Mouse (Mus musculus) layer of hippocampus, adult 2 months (tissue): ENCODE results near the gene Tepsin. TPM values are rescaled to one million over a fixed set of nuclear protein-coding genes. Genes with fewer than 3 reads are reported as not detected.

Source experiments
- DNase-seq, 2 experiments: peaks; one replicate each; pipeline ENCODE4 v3.0.0; 2022; ENCODE audit warnings: low spot score in 2 of 2
- H3K27ac ChIP-seq: fragments of 200-600 bp; 2 replicates; pipeline ENCODE4 v1.8.1; 2022
- H3K4me3 ChIP-seq: fragments of 200-600 bp; 2 replicates; pipeline ENCODE4 v1.8.1; 2022; ENCODE audit warnings: mild to moderate bottlenecking
- CTCF ChIP-seq: fragments of 200-600 bp; conservative IDR thresholded peaks from 2 replicates; pipeline ENCODE4 v1.8.1; 2022; ENCODE audit warnings: antibody characterized with exemption, mild to moderate bottlenecking, moderate library complexity
- long read RNA-seq, 2 experiments: library from polyadenylated mRNA; stranded (forward); transcript quantifications; one replicate each; pipeline ENCODE4 v2.0.0; 2021; ENCODE audit warnings: borderline mapping rate in 2 of 2
- total RNA-seq, 2 experiments: library from RNA; stranded (reverse); gene quantifications; 2 replicates each; pipeline ENCODE4 v1.2.3; 2021

The Tepsin gene
- total RNA-seq, result 10 to 100 TPM; 16.3 to 17.1 TPM
- long read RNA-seq, experiment 1, transcript Tepsin-202 (13 exons, 2,770 nt), result major isoform, 7 of 13 reads
- long read RNA-seq, experiment 1, partial matches to known transcripts, result 1 of 13 reads
- long read RNA-seq, experiment 1, other reads (novel, unspliced or antisense), result 5 of 13 reads
- long read RNA-seq, experiment 2, transcript Tepsin-202 (13 exons, 2,770 nt), result major isoform, 6 of 18 reads
- long read RNA-seq, experiment 2, partial matches to known transcripts, result 2 of 18 reads
- long read RNA-seq, experiment 2, other reads (novel, unspliced or antisense), result 10 of 18 reads

DNA sequence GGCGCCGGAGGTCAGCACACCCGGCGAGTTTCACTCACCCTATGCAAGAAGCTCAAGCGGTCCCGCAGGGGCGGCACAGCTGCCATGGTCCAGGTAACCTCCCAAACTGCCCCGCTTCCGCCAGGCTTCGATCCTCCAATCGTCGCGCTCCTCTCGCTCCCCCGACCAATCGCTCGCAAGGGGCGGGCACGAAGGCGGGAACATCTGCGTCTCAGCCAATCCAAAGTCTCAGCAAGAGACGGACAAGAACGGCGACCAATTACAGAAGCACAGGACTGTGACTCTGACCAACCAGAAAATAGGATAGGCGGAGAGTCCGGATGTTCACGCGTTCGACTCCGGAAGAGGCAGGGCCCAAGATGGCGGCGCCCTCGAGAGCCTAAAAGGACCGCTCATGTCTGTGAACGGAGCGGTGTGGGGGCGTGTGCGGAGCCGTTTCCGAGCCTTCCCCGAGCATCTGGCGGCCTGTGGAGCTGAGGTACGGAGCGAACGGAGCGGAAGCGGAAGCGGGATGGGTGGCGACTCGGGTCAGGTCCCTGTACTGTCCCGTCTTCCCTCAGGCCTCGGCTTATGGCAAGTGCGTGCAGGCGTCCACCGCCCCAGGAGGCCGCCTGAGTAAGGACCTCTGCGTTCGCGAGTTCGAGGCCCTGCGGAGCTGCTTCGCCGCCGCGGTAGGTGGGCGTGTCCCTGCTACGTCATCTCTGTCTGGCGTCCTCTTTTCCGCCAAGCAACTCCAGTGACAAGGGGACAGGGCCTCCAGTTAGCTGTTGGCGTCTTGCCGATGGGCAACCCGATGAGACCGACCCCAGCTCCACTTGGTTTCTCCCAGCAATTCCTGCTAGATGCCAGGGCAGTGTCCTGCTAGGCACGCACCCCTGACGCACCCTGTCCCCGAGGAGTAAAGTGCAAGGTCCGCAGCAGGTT is at the start of gene Tepsin, which contains the start of gene Ndufaf8:
Tepsin (minus strand) TSS at position 144 of the 924 bp plus-strand sequence.
Ndufaf8 (plus strand) TSS at position 341 of the 924 bp plus-strand sequence.
- peak within 1 kb of the TSS; percentile 95 for H3K27ac ChIP-seq
- DNase-seq, result peak; percentile 98 to 99
- H3K4me3 ChIP-seq, result peak within 1 kb of the TSS; percentile 86
- no peak for TF ChIP-seq CTCF

DNA sequence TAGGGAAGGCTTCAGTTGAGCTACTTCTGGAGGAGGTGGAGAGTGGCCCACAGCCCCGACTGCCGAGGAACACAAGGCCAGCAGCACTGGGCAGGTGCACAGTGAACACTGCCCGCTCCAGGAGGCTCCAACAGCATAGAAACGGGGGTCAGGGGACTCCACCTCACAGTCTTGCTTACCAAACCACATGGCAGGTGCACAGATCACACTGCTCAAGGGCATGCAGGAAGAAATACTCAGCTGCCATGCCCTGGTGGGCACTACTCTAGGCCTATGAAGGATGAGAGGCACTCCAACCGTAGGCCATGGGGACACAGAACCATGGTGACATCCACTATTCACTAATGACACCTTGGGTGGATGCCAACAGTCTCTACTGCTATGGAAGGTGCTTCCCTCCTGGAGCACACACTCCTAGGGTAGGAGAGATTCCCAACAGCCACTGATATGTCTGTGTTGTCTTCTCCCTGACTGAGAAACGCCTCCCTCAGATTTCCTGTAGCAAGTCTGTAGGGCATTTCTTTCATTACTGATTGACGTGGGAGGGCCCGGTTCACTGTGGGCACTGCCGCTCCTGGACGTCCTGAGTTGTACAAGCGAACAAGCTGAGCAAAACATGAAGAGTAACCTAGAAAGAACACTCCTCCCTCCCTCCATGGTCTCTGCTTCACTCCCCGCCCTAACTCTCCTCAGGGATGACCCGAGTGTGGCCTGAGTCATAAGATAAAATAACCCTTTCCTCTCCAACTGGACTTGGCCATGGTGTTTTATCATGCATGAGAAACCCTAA is 45.4 kb upstream of the Tepsin start:
- no peak overlapping the region for H3K4me3 ChIP-seq
- peak overlapping the region; percentile 80; the same call in 1 of the 2 replicates for H3K27ac ChIP-seq
- no peak for DNase-seq
- no peak for TF ChIP-seq CTCF

DNA sequence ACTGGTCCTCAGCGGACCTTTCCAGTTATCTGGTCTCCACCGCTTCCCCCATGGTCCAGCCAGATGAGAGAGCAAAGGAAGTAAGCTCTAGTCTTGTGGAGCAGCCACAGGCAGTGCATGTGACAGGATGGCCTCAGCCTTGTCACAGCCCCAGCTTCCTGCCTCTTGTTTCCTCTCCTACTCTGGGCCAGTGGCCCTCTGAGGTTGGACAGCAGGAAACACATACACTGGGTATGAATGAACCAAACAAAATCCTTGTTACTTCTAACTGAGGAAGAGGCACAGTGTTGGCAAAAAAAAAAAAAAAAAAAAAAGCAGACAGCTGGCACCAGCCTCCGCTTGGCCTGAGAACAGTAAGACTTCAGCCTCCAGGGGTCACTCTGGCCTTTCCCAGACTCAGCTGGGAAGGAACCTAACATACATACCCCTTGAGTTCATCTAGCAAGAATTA is 44.1 kb upstream of the Tepsin start:
- Histone ChIP-seq H3K4me3 (no peak overlapping the region), H3K27ac (peak overlapping the region; percentile 80)
- TF ChIP-seq CTCF, result peak; percentile 65
- no peak for DNase-seq

DNA sequence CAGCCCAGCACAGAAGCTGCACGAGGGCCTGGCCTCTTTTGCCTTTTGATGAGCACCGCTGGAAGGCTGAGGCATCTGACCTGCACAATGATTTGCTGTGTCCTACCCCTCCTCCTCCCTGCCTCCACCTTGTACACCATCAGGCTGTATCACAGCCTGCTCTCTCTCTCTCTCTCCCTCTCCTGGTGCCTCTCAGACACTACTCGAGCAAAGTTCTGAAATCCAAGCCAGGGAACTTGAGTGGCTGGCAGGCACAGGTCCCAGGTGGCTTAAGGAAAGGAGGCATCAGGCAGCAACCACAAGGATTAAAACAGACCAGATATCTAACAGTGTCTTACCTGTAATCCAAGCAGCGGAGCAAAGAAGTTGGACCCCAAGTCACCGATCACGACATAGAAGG is 41.7 kb upstream of the Tepsin start:
- DNase-seq, result no peak

DNA sequence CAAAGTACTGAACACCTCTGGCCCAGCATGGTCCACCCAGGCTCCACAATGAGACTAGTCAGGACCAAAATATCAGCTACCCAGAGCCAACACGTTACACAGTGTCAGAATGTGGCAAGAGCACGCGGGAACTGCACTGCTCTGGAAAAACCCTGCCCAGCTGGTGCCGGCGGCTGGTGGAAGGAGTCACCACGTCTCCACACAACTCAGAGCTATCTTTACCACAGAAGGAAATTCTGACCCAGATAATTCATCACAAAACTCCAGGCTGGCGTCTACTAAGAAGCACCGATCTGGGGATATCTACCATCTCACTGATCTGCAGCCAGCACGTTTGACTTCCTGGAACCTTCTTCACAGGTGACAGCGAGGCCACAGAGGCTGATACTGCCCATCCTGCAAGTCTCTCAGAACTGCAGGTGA is 40.8 kb upstream of the Tepsin start:
- TF ChIP-seq CTCF, result no peak
- no peak overlapping the region for H3K4me3 ChIP-seq
- DNase-seq, result no peak
- H3K27ac ChIP-seq, result no peak overlapping the region

More for the DNA sequence above, 41.7 kb upstream of the Tepsin start:
- no peak for TF ChIP-seq CTCF
- Histone ChIP-seq H3K27ac (no peak overlapping the region), H3K4me3 (no peak overlapping the region)

DNA sequence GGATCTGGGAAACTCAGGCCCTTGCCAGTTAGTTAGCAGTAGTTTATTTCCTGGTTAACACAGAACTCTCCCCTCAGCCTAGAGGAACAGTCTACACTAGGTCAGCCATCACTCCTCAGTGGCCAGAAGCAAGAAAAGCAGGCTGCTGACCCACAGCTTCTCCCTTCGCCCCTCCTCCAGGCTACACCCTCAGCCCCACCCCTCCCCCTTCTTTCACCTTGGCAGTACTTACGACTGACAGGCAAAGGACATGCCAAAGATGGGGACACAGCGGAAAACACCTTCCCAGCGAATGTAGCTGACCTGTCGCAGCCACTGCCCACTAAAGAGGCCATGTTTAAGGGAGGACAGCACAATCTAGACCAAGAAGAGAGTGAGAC is 39.1 kb upstream of the Tepsin start:
- DNase-seq, result no peak
- TF ChIP-seq CTCF, result no peak
- Histone ChIP-seq H3K4me3 (0 out of 2 replicates have a peak overlapping the region, but pooled peaks have one; percentile 4), H3K27ac (peak overlapping the region; percentile 61; the same call in 1 of the 2 replicates)

DNA sequence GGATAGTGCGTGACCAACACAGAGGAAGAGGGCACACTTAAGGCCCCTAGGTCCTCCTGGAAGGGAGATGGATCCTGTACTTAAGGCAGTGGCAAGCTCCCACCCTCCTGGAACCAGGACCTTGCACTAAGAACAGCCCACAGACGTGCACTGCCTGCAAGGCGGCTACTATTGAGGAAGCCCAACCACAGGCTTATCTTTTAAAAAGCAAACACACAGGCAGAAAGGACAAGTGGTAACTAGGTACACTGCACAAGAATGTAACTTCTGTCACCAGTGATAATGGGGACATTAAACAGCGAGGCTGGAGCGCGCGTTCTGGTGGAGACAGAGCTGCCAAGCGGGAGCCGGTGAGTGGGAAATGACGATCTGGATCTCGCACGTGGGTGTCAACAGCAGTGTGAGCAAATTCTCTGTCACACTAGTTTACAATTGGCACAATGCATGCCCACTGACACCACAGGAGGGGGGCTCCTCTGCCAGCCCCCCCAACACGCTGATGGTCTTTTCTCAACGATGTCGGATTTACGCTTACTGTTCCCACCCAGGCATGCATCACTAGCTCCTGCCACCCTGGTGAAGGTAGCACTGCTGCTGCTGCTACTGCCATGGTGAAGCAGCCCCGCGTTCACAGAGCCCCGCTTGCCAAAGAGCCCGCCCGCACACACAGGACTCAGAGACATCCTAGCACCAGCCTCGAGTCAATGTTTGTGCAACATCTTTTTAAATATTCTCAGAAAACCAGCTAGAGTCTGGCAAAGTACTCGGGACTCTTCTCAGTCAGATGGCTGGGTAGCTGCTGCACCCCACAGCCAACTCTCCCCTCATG is 38.5 kb upstream of the Tepsin start:
- Histone ChIP-seq H3K27ac (peak overlapping the region; percentile 65), H3K4me3 (0 out of 2 replicates have a peak overlapping the region, but pooled peaks have one; percentile 4)
- peak; percentile 64 to 84 for DNase-seq
- TF ChIP-seq CTCF, result no peak

DNA sequence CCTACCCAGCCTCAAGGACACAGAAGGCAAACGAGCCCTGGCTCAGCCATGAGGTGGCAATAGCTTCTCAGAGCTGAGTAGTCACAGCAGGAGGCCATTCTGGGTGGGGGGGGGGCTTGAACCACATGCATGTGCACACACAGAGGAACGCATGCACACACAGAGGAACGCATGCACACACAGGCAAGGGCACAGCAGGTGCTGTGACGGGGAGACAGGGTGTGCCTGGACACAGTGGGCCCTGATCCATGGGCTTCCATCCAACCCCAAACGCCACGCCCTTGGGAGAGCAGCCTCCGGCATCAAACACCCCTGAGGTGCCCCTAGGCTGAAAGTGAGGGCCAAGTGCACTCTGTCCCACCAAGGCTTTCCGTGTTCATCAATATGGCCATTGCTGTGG is 37.7 kb upstream of the Tepsin start:
- TF ChIP-seq CTCF, result no peak

DNA sequence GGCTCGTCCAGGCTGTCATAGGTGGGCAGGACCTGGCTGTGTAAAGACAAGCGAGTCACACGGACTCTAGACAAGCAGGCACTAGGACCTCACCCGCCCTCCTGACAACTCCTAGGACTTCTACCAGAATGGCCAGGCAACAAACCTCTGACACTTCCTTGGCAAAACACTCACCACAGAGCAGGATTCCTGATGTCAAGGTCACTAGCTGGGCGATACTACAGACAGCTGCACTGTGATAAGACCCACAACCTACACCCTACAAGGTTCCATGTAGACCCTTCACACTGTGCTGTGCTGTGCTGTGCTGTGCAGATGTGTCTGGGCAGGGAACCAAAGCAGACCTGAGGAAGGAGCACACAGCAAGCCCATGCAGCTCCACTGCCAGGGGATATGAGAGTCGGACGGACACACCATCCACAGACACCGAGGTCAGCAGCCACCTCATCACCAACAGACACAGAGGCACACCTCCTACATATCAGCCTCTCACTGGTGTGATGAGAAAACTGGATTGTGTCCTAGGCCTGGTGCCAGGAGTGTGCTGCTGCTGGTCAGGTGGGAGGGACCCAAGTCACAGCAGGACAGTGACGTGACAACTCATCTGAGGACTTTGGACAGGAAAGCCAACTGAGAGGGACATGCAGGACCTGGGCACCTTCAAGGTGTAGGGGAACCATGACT is 36.5 kb upstream of the Tepsin start:
- H3K27ac ChIP-seq, result no peak overlapping the region
- H3K4me3 ChIP-seq, result no peak overlapping the region
- DNase-seq, result no peak
- no peak for TF ChIP-seq CTCF

More for the DNA sequence above, 37.7 kb upstream of the Tepsin start:
- Histone ChIP-seq H3K4me3 (no peak overlapping the region), H3K27ac (peak overlapping the region; percentile 65)
- no peak for DNase-seq

DNA sequence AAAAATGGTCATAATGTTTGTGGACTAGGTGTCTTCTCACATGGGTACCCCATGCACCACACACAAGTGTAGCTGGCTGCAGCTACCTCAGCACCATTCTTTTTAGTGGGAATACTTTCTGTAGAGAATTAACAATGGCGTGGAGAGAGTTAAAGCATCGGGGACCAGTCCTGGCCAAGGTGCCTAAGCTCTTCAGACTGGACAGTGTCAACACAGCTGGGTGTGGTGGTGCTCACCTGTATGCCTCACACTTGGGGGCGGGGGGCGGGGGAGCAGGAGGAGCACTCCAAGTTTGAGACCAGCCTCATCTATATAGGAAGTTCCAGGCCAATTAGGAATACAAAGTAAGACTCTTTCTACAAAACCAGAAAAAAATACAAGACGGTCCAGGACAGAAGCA is 35.6 kb upstream of the Tepsin start:
- no peak for TF ChIP-seq CTCF

DNA sequence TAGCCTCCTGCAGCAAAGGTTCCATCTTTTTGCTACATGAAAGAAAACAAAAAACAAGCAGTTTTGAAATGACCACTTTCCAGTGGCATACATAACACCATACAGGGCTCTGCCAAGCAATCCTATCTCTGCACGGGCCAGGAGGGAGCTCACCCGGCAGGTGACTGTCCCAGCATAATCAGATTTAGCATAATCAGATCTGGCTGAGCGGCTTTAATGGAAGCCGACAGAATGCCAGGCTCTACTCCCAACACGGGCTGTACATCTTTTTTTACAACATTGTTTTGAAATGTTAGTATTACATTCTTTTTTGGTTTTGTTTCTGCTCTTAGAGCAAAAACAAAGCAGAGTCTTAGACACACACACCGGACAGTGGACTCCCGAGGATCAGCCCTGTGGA is 30.8 kb upstream of the Tepsin start:
- no peak for DNase-seq
- no peak for TF ChIP-seq CTCF
- Histone ChIP-seq H3K27ac (no peak overlapping the region), H3K4me3 (no peak overlapping the region)

More for the DNA sequence above, 35.6 kb upstream of the Tepsin start:
- no peak overlapping the region for H3K4me3 ChIP-seq
- H3K27ac ChIP-seq, result no peak overlapping the region
- no peak for DNase-seq
